Mouse (Mus musculus) 3134 (cell line): ENCODE results near the gene Reln.

Experiments
- DNase-seq: peaks from one replicate; pipeline ENCODE4 v3.0.0-alpha.2; 2011; ENCODE audit warnings: low spot score; ENCODE audit not compliant: insufficient read length; ENCODE audit errors: extremely low read depth

Gene Reln

DNA sequence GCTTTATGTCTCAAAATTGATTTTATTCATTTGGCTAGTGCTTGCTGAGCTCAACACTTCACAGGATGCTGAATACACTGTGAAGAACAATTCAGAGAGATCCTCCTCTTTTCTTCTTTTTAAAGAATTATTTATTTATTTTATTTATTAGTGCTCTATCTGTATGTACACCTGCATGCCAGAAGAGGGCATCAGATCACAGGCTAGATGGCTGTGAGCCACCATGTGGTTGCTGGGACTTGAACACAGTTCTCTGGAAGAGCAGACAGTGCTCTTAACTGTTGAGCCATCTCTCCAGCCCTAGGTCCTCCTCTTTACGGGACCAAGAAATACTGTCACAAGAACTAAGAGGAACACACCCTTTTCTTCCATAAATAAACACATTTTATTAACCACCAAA is 399.9 kb downstream of the Reln start:
- DNase-seq, result no peak

DNA sequence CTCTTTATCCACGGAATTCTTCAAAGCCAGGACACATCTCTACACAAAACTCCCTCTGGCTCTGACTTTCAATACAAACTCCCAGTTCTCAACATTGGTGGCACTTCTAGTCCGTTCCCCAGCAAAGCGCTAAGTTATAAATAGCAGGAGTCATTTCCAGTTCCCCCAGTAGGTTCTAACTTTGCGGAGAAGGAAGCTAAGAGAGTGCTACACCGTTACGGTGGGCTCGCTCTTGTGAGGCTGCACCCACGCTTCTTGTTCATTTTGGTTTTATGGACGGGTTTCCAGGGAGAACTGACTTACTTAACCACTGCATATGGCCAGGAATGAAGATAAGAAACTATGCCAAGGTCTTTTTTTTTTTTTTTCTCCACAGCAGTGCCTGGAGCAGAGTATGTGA is 405.1 kb downstream of the Reln start:
- DNase-seq, result no peak

DNA sequence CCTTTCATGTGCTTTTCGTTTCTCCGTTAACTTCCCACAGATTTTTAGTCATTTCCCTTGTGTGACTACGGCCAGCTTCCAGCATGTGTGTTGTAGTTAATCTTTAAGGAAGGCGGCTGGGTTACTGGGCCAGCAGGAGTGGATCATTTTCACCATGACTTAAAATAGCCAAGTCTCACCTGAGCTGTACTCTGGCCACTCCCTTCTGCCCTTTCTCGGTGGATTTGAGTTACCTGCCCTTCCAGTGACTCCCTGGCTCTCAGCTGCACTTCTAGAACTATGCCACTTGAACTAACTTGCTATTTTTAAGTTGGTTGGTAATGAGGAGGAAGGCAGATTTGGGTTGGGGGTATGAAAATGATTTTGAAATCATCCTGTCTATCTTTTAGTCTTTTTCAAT is 406.4 kb downstream of the Reln start:
- no peak for DNase-seq

DNA sequence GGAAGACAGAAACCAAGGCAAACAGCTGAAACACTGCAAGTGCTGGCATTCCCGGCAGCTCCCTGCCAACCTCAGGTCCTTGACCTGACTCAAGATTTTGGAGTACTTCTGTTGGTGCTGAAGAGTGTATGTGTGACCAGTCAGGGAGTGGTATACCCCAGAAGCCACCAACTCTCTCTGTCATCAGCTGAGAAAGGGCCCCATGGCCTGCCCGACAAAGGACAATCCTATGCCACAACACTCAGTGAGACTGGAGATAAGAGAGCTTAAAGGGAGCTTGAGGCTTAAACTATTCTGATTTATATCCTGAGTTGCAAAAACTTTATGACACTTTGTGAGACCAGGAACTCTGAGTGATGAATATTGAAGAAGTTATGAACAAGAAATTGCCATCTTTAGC is 407.9 kb downstream of the Reln start:
- DNase-seq, result no peak

DNA sequence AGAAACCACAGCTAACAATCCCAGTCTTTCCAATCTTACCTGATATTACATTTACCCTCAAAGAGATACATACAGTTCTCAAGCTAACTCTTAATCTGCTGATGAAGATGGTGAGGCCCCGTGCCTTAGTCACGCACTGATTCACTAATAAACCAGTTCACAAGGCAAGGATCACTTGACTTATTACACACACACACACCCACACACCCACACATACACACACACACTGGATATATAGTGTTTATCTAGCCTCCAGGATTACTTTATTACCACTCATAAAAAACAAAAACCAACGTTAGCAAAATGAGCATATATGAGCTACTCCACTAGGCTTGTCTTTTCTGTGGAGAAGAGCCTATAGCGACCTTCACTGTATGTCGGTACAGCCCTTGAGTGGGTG is 408.4 kb downstream of the Reln start:
- no peak for DNase-seq

DNA sequence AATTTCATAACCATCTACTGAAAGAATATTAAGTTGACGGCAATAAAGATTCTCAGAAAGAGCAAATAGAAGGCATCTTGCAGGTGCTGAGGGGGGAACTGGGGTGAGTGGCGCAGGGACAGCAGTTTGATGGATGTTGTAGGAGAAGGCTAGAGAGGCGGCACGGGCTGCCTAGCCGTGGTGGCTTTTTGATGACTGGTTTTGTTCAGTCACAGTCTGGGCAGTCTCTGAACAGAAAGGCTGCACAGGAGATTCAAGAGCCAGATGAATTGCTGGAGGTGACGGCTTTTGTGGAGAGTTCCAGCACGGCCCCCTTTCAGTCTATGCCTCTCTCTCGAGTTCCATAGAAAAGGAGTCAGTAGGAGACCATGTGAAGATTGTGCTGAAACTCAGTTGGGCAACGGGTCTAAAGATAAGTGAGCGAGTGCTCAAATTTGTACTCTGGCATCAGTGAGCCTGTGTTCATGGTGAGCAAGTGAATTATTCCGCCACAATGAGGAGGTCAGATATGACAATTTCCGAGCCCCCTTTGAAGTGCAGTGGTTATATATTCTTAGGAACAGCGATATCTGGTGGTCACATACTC is 409.6 kb downstream of the Reln start:
- DNase-seq, result no peak

DNA sequence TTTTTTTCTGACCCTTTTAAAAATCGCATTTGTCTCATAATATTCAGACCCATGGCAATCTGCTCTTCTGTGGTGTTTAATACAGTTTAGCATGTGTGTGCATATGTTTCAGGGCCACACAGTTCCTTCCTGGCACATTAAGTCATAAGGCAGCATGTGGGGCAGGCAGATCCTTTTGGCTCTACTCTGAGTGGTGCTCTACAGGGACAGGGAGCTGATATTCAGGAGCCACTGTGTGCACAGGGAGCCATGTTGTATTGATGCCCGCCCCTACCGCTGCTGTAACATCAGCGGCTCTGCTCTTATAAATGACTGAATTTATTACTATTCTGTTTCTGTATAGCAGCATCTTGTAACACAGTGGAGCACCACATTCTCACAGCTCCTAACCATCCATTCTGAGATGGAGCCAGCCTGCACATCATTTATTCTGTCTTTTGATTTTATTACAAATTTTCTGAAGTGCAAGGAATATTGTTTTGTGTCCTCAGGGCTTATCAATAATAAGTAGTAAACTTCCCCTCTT is 410.3 kb downstream of the Reln start:
- DNase-seq, result no peak

DNA sequence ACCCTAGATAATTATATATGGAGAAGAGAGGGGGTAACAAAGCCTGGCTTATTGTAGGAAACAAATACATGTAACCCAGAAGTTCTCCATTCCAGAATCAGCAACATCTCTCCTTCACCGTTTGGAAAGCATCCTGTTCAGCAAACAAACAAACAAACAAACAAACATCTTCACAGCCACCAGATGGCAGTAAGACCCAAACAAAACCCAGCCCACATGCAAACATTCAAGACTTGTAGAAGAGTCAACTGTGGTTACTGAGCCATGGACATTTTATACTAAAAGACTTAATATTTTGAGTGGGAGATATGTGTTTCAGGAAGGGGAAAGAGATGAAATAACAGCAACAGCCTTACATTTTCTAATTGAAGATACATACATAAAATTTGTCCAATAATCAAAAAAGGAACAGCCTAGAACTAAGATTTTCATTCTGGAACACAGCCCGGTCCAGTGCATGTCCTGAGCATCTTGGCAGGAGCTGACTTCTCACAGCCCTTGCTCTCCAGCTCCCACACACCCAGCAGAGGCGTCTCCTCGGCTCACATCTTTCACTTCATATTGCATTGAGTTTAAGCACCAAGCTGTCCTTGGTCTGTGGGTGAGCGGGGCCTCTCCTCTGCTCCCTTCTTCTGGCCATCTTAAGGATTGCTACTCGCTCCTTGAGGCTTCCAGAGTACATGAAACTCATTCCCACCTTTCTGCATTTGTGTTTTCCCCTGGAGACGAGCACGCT is 411.0 kb downstream of the Reln start:
- DNase-seq, result no peak

DNA sequence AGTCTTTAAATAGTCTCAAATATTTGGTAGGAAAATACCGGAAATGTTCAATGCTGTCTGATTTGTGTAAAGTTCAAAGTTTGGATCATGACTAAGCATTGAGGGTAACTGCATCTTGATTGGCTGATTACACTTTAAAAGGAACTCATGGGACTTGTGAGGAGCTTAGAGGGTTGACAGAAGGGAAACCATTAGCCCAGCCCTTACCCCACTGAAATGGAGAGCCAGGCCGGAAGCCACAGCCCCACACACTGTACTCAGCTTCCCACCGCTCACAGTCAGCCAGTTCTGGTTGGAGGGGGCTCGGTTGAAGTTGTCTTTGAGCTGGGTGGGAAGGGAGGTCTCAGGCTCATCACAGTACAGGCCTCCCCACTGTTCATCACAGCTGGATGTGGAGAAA is 413.4 kb downstream of the Reln start:
- DNase-seq, result no peak

DNA sequence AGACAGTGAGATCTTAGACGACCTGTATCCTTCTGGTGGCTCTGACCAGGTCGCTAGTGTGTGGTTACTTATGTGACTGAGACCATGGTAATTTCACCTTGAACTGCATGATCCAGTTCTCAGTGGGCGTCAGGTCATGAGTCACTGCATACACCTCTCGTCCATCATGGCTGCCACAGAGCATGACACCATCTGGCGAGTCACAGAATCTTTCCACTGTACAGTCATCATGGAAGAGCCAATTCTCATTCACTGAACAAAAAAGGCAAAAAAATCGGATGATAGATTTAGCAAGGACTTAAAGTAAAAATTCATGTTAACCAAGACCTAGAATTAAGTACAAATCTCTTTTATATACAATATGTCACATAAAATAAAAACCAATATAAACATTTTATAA is 424.2 kb downstream of the Reln start:
- no peak for DNase-seq

DNA sequence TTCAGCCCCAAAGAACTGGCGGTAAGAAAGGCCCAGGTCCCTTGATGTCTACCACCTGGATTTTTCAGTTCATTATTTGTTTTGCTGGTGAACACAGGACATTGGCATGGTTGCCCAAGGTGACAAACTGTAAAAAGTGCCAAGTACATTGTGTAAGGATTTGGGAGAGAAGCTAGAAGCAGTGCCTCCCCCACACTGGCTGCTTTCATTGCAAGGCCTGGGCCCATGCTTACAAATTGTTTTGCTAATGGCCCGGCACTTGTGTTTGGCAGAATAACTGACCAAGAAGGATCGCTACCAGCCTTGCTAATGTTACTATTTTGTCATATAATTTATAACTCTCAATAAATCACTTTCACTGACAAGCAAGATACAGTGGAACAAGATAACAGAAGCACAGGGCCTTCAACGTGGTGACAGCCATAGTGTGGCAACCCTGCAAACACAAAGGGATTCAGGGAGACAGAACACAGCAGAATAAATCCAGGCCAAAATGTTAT is 425.2 kb downstream of the Reln start:
- DNase-seq, result no peak

DNA sequence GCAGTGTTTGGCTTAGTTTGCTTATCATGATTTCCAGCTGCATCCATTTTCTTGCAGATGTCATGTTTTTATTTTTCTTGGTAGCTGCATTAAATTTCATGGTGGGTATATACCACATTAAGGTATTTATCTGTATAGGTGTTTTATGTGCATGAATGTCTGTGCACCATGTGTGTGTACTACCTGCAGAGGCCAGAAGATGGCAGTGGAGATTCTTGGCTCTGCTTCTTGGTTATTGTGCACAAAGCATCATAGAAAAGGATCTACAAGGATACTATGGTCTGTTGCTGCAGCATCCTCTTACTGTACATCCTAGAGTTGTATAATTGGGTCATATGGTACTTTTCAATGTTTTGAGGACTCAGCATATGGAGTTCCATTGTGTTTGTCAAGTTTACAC is 428.5 kb downstream of the Reln start:
- no peak for DNase-seq

DNA sequence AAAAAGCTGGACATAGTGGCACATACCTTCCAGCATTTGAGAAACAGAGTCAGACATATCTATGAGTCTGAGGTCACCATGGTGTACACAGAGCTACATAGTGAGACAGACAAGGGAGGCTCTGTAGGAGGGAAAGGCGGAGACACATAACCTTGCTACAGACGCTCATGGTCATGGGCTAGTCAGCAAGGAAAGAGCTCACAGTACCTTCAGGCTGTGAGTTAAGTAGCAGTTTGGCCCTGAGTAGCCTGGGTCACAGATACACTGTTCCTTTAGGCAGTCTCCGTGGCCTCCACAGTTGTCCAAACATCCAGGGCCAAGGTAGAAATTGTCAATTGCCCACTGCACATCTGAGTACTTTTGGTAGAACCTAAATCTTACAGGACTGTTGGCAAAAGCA is 429.7 kb downstream of the Reln start:
- DNase-seq, result no peak

DNA sequence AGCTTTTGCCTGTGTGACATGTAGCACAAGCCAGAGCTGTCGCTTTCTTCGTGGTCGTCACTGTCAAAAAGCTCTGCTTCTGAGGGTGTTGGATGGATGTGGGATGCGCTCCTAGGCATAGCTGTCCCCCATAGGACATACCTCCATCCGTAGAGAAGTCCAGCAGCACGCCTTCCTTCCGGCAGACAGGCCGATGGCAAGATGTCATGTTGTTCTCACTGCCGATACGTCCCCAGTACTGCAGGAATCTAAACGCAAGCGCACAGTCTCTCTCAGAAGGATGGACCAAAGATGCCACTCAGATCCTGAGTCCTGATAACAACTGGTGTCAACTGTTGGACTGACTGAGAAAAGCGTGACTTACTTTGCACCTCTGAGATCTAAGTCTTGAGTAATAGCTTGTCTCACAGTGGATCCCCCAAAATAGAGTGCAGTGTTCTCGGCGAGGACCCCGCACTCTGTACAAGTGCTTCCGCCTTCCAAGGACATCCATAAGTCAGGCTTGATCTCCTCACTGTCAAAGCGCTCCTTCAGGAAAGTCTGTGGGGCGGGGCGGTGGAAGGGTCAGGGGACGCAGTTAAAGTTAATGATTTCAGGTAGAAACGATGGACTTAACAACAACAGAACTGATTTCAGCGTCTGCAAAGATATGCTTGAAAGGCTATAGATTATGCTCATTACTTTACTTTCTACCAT is 431.5 kb downstream of the Reln start:
- no peak for DNase-seq

DNA sequence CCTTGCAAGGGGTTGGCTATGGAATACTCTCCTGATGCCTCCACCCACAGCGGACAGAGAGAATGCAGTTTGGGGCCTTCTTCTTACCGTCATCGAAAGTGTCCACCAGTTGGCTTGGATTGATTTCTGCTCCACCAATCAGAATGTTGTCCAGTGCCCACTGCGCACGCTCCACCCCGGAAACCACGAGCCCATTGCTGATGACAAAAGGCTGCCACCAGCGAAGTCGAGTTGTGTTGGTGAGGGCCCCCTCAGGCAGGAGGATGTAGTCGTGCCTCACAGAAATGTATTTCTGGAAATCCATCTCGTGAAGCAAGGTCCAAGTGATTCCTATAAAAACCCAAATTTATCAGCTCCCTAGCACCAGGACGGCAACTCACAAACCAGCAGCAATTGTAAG is 433.8 kb downstream of the Reln start:
- no peak for DNase-seq

DNA sequence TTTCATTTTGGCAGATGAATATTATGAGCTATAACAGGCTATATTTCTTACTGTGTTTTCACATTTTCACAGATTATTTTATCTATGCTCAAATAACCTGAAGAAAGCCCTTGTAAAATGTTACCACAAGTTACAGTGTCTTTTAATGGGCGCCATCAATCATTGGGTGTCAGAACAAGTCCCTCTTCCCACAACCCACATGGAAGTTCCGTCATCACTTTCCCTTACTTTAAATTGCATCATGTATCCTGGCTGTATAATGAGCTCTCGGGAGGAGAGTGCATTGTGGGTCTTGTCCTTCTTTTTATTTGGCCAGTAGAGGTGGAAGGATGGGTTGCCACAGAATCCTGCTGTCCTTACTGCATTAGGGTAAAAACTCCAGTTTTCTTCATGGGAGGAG is 434.8 kb downstream of the Reln start:
- no peak for DNase-seq

DNA sequence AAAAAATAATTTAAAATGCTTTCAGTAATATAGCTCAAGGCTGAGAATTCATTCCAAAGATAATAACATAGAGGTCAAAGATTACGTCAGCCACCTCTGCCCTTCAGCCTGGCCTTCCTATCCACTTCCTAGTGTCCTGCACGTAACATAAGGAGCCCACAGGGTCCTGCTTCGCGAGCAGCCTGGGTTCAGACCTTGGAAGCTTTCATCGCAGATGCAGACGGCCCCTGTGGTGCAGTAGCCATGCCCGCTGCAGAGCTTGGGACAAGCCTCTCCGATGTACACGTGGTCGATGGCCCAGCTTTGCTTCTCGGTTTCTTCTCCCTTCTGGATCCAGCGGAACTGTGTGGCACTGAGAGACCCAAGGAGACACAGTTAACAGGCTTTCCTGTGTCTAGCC is 443.1 kb downstream of the Reln start:
- DNase-seq, result no peak

DNA sequence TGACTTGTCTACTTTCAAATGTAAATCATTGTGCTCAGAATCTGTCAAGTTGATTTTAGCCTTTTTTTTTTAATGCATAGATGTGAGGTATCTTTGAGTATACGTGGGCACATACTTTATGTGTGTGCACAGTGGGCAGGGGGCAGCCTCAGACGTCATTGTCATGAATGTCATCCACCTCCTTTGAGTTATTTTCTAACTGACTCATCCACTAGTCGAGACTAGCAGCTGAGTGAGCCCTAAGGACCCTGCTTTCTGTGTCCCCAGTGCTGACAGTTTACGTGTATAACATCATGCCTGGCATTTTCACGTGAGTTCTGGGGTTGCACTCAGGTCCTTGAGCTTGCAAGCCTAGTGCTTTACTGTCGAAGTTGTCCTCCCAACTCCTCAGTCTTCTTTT is 443.6 kb downstream of the Reln start:
- no peak for DNase-seq

DNA sequence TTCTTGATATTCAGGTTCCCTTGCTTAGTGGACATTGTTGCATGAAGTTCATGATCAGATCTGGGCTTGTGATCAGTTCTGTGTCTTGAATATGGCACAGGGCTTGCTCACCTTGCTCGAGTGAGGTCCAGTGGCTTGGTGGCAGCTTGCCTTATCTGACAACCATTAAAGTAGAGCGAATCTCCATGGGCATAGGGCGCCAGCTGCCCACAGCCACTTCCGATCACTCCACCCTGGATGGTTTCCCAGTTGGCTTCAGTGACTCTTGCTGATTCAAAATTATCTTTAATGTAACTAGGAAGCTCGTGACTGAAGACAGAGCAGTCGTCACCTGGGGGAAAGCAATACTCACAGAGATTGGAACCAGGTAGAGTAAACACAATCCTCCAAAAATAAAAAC is 445.6 kb downstream of the Reln start:
- DNase-seq, result no peak

DNA sequence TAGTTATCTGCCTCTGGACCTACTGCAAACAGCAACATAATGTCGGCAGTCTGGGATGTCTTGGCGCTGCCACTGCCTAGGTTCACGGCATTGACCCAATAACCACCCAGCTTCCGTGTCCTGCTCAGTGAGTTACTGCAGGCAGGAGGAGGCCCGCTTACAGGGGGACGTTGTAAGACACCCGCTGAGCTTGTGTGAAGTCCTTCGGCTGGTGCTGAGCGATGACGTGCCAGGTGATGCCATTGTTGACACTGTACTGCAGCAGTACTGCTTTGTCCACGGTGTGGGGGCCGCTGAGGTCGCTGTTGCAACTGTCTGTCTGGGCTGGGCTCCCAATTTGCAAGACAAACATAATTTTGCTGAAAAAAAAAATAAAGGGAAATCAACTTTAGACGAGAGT is 447.9 kb downstream of the Reln start:
- DNase-seq, result no peak

DNA sequence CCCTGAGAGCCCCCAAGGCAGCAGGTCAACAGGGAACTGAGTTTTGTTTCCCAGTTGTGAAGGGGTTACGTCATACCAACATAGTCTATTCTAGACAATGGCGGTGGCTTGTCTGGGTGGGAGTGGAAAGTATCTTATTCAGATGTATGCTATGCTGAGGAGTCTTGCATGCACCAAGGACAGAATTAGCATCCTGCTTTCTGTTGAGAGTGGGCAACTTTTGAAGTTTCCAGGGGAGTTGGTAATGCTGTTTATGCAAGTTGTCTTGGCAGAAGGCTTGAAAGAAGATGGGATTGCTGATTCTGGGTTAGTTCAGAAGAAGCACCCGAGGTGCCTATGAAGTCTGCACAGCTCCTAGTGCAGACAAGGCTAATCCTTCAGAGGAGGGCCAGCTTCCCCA is 450.3 kb downstream of the Reln start:
- DNase-seq, result no peak

DNA sequence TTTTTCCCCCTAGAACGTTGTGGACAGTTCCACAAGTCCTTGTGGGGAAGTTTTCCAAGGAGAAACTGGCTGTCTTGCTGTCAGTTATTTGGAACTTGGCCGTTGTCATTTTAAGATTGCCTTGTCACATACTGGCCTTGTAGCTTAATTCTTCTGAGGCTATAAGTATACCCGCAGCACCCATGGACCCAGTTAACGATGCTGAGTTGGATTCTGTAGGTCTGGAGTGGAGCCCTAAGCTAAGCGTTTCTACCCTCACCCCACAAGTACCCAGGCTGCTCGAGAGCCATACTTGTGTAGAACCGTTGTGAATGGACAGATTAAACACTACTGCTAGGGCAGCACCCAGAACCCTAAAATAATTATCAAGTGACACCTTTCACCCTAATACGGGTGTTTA is 477.8 kb downstream of the Reln start:
- DNase-seq, result no peak
